Mouse (Mus musculus): ENCODE results near the gene Mgat5b. TPM values are rescaled to one million over a fixed set of nuclear protein-coding genes. Genes with fewer than 3 reads are reported as not detected.
A peak's percentile ranks its signal among the peaks of the same experiment; 100 is the strongest.

Gene Mgat5b
- polyA plus RNA-seq, 1 experiment from 2014 or later: not detected

GRCm38 (mm10) chr11:116920746-116921145, 2.1 kb downstream of the Mgat5b start:
- Histone ChIP-seq H3K36me3 (no peaks in the 10 kb centered on the region), H3K9ac (no peak overlapping the region), H3K4me2 (no peak overlapping the region), H3K27ac (no peak overlapping the region), H3K27me3 (replicated peaks) (peaks cover 98% of the 10 kb centered on the region), H3K4me1 (peaks cover 6% of the 10 kb centered on the region; the same call in 1 of the 2 replicates), H3K4me3 (no peak overlapping the region), H3K9me3 (replicated peaks) (no peaks in the 10 kb centered on the region)
- no peak for ATAC-seq
- 2% methylated on average over 6 of the region's 6 CpGs for WGBS (ENCODE audit: insufficient replicate concordance)

DNA sequence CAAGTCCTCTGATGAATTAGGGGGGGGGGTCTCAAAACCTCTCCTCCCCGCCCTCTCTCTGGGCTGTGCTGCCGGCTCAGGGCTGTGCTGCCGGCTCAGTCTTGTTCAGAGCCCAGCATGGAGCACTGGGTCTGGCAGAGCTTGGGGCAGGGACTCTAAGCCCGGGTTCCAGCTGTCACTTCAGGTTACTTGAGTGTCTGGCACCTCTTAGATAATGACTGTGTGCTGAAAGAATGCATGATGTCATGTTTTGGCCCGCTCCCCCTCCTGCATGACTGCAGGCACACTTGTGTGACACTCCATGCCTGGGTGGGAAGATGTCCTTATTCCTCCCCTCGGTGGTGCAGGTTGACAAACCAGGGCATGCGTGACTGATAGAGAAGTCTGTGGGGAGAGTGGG, 3.4 kb downstream of the Mgat5b start:
- no peak overlapping the region for H3K27ac ChIP-seq
- no peak overlapping the region for H3K4me2 ChIP-seq
- no peak for ATAC-seq
- H3K36me3 ChIP-seq: no peaks in the 10 kb centered on the region
- 29% methylated on average over 7 of the region's 7 CpGs for WGBS (ENCODE audit: insufficient replicate concordance)
- no peaks in the 10 kb centered on the region for H3K9me3 ChIP-seq (replicated peaks)
- H3K4me1 ChIP-seq: peaks cover 6% of the 10 kb centered on the region; the same call in 1 of the 2 replicates
- H3K9ac ChIP-seq: no peak overlapping the region
- no peak overlapping the region for H3K4me3 ChIP-seq
- peaks cover 96% of the 10 kb centered on the region for H3K27me3 ChIP-seq (replicated peaks)

GRCm38 (mm10) chr11:116928031-116928430, 9.4 kb downstream of the Mgat5b start:
- Histone ChIP-seq H3K9ac (no peak overlapping the region), H3K27ac (no peak overlapping the region), H3K27me3 (replicated peaks) (peaks cover 58% of the 10 kb centered on the region), H3K4me1 (no peaks in the 10 kb centered on the region), H3K4me2 (no peak overlapping the region), H3K9me3 (replicated peaks) (no peaks in the 10 kb centered on the region), H3K4me3 (no peak overlapping the region), H3K36me3 (no peaks in the 10 kb centered on the region)
- no peak for ATAC-seq
- 72% methylated on average over 6 of the region's 6 CpGs for WGBS (ENCODE audit: insufficient replicate concordance)

DNA sequence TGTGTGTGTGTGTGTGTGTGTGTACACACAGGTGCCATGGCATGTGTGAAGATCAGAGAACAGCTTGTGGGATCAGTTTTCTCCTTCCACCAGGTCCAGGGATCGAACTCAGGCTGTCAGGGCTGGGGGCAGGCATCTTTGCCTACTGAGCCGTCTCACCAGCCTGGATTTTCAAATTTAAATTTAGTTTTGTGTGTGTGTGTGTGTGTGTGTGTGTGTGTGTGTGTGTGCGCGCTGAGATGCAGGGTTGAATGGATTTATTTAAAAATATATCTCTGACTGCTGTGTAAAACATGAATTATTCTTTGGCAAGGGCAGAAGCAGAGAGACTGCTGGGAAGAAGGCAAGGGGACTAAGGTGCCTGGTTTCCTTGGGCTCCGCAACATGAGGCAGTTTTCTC, 16.2 kb downstream of the Mgat5b start:
- no peak overlapping the region for H3K27ac ChIP-seq
- H3K36me3 ChIP-seq: no peaks in the 10 kb centered on the region
- no peaks in the 10 kb centered on the region for H3K4me1 ChIP-seq
- no peak overlapping the region for H3K4me3 ChIP-seq
- no peak for ATAC-seq
- H3K9ac ChIP-seq: no peak overlapping the region
- H3K27me3 ChIP-seq (replicated peaks): peaks cover 62% of the 10 kb centered on the region
- H3K9me3 ChIP-seq (replicated peaks): no peaks in the 10 kb centered on the region
- no peak overlapping the region for H3K4me2 ChIP-seq
- WGBS (ENCODE audit: insufficient replicate concordance): 71% methylated on average over 5 of the region's 5 CpGs

GRCm38 (mm10) chr11:116935354-116935753, 16.7 kb downstream of the Mgat5b start:
- Histone ChIP-seq H3K9ac (no peak overlapping the region), H3K9me3 (replicated peaks) (no peaks in the 10 kb centered on the region), H3K27me3 (replicated peaks) (peaks cover 66% of the 10 kb centered on the region), H3K4me3 (no peak overlapping the region), H3K4me1 (no peaks in the 10 kb centered on the region), H3K27ac (no peak overlapping the region), H3K36me3 (no peaks in the 10 kb centered on the region), H3K4me2 (no peak overlapping the region)
- ATAC-seq: no peak
- WGBS (ENCODE audit: insufficient replicate concordance): 53% methylated on average over 8 of the region's 9 CpGs

- no peak overlapping the region for H3K27ac ChIP-seq
- no peak overlapping the region for H3K4me3 ChIP-seq
- H3K27me3 ChIP-seq (replicated peaks): peaks cover 68% of the 10 kb centered on the region
- H3K4me1 ChIP-seq: no peaks in the 10 kb centered on the region
- no peaks in the 10 kb centered on the region for H3K36me3 ChIP-seq
- H3K9ac ChIP-seq: no peak overlapping the region
- 72% methylated on average over 9 of the region's 9 CpGs for WGBS (ENCODE audit: insufficient replicate concordance)
- no peak for ATAC-seq
- H3K4me2 ChIP-seq: no peak overlapping the region
- no peaks in the 10 kb centered on the region for H3K9me3 ChIP-seq (replicated peaks)
These were observed 17.3 kb downstream of the Mgat5b start for GRCm38 (mm10) chr11:116935917-116936316.

DNA sequence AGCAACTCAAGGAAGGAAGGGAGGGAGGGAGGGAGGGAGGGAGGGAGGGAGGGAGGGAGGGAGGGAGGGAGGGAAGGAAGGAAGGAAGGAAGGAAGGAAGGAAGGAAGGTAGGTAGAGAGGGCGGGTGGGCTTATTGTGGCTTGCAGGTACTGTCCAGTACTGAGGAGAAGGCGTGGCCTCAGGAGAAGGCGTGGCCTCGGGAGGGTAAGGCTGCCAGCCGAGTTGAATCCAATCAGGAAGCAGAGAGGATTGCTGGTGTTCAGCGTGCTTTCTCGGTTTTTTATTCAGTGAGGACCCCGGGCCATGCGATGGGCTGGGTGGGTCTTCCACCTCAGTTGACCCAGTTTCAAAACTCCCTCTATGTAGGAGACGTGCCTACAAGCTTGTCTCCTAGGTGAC, 18.5 kb downstream of the Mgat5b start:
- Histone ChIP-seq H3K27me3 (replicated peaks) (peaks cover 72% of the 10 kb centered on the region), H3K27ac (no peak overlapping the region), H3K4me3 (no peak overlapping the region), H3K4me2 (no peak overlapping the region), H3K9me3 (replicated peaks) (no peaks in the 10 kb centered on the region), H3K36me3 (no peaks in the 10 kb centered on the region), H3K4me1 (no peaks in the 10 kb centered on the region), H3K9ac (no peak overlapping the region)
- 23% methylated on average over 10 of the region's 10 CpGs for WGBS (ENCODE audit: insufficient replicate concordance)
- ATAC-seq: no peak

DNA sequence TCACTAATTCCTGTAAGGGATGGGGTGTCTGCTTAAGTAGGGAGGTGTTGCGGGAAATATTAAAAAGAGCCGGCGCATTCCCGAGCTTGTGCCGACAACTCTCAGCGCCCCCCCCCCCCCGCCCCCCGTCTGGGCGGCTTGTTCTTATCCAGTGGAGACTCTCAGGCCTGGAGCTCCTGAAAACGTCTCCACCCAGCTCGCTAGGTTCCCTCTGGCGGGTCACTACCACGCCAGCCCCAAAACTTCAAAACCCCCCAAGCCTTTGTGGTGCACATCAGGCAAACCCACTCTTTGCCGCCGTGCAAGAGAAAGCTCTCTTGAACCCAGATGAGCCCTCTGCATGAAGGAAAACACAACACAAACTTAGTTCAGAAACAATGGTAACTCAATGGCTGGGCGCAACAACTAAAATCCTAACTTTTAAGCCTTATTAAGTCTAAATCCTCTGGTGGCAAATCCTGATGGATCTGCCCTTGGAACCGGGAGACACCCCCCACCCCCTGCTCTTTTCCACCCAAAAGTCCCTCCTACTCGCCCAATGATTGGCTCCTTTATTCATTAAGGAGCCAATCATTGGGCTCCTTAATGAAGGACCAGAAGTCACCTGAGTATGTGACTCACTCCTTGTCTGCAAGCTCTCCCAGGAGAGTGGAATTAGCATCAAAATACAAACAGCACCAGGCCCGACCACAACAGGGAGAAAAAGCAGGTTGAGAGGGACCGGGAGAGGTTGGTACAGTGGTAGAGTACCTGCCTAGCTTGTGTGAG, 21.6 kb downstream of the Mgat5b start:
- Histone ChIP-seq H3K36me3 (no peaks in the 10 kb centered on the region), H3K27me3 (replicated peaks) (peaks cover 63% of the 10 kb centered on the region), H3K4me2 (peak overlapping the region; percentile 42), H3K4me1 (no peaks in the 10 kb centered on the region), H3K4me3 (no peak overlapping the region), H3K9me3 (replicated peaks) (no peaks in the 10 kb centered on the region), H3K27ac (no peak overlapping the region), H3K9ac (no peak overlapping the region)
- 5% methylated on average over 19 of the region's 20 CpGs for WGBS (ENCODE audit: insufficient replicate concordance)
- ATAC-seq: no peak

- no peaks in the 10 kb centered on the region for H3K4me1 ChIP-seq
These were observed 25.7 kb downstream of the Mgat5b start for GRCm38 (mm10) chr11:116944346-116944745.

DNA sequence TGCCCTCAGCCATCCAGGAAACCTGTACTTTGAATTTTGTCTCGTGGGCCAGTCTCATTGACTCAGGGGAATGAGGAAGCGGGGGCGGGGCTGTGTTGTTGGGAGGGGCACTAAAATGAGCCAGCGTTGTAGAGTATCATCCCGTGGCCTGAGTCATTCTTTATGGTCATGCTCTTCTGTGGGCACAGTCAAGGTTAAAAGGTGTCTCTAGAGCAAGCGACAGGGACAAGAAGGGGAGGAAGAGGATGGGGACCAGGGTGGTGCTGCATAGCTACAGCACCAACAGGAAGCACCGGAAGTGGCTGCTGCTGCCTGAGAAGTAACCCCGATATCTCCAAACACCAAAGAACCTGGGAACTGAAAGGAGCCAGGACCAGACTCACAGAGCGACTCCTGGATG, 31.2 kb downstream of the Mgat5b start:
- ATAC-seq: no peak
- no peak overlapping the region for H3K27ac ChIP-seq
- WGBS (ENCODE audit: insufficient replicate concordance): 35% methylated on average over 9 of the region's 9 CpGs
- no peak overlapping the region for H3K4me2 ChIP-seq
- H3K9me3 ChIP-seq (replicated peaks): no peaks in the 10 kb centered on the region
- H3K36me3 ChIP-seq: no peaks in the 10 kb centered on the region
- H3K4me3 ChIP-seq: no peak overlapping the region
- H3K4me1 ChIP-seq: no peaks in the 10 kb centered on the region
- no peaks in the 10 kb centered on the region for H3K27me3 ChIP-seq (replicated peaks)
- no peak overlapping the region for H3K9ac ChIP-seq

More at GRCm38 (mm10) chr11:116944346-116944745, 25.7 kb downstream of the Mgat5b start:
- no peaks in the 10 kb centered on the region for H3K36me3 ChIP-seq
- no peak for ATAC-seq
- no peaks in the 10 kb centered on the region for H3K9me3 ChIP-seq (replicated peaks)
- WGBS (ENCODE audit: insufficient replicate concordance): 29% methylated on average over 4 of the region's 4 CpGs
- peaks cover 28% of the 10 kb centered on the region for H3K27me3 ChIP-seq (replicated peaks)
- H3K9ac ChIP-seq: no peak overlapping the region
- no peak overlapping the region for H3K4me3 ChIP-seq
- H3K4me2 ChIP-seq: no peak overlapping the region
- H3K27ac ChIP-seq: no peak overlapping the region

GRCm38 (mm10) chr11:116951429-116951828, 32.8 kb downstream of the Mgat5b start:
- Histone ChIP-seq H3K36me3 (no peaks in the 10 kb centered on the region), H3K4me3 (no peak overlapping the region), H3K27me3 (replicated peaks) (no peaks in the 10 kb centered on the region), H3K4me2 (no peak overlapping the region), H3K27ac (no peak overlapping the region), H3K9me3 (replicated peaks) (no peaks in the 10 kb centered on the region), H3K4me1 (no peaks in the 10 kb centered on the region), H3K9ac (no peak overlapping the region)
- no peak for ATAC-seq
- WGBS (ENCODE audit: insufficient replicate concordance): 45% methylated on average over 1 of the region's 1 CpGs

DNA sequence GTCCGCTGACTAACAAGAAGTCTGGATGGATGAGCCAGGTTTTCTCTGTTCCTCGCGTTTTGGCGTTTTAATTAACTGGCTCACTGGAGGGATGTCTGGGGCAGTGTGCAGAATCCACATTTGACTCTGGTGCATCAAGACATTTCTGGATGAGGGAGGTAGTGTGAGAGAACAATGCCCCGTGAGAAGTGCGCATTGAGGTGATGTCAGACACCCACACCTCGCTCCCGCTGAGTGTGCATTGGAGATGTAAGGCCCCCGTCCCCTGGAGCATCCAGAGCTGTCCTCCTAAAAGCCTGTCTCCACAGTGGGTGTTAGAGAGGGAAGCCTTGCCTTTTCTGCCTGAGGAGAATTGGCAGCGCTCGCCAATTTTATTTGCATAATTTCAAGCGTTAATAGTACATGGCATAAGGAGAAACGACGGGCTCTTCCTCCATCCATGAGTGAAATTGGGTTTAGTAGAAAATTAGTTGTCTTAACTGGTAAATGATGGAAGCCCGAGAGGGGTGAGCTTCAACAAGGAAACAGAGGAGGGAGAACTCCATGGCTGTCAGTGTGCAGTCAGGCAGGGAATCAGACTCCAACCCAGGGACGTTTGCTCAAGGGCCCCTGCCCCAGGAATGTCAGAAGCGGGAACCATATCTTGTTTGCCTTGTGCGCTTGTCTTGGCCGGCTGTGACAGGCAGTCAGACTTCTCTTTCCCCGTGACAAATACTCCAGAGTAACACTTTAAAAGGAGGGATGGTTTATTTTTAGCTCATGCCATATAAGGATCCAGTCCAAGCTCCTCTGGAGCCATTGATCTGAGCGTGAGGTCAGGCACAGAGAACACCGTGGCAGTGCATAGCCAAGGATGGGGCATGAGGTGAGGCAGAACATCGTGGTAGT, 35.8 kb downstream of the Mgat5b start:
- WGBS (ENCODE audit: insufficient replicate concordance): 69% methylated on average over 23 of the region's 23 CpGs
- no peak for ATAC-seq
- H3K4me1 ChIP-seq: no peaks in the 10 kb centered on the region
- no peak overlapping the region for H3K4me2 ChIP-seq
- H3K36me3 ChIP-seq: no peaks in the 10 kb centered on the region
- no peak overlapping the region for H3K4me3 ChIP-seq
- no peaks in the 10 kb centered on the region for H3K9me3 ChIP-seq (replicated peaks)
- no peak overlapping the region for H3K27ac ChIP-seq
- no peaks in the 10 kb centered on the region for H3K27me3 ChIP-seq (replicated peaks)
- no peak overlapping the region for H3K9ac ChIP-seq
